Mouse (Mus musculus) intestine, embryonic 16.5 days (tissue): ENCODE measurements around the gene Ptpn14. TPM values are rescaled to one million over a fixed set of nuclear protein-coding genes. Genes with fewer than 3 reads are reported as not detected.

Source experiments
- ATAC-seq: fragments of 200-750 bp; cut with Nextera tagmentation; 2 replicates; pipeline ENCODE4 v1.8.0; 2017; ENCODE audit warnings: moderate TSS enrichment, moderate library complexity
- H3K27ac ChIP-seq: fragments of 300-500 bp; sonication (generic); 2 replicates; pipeline ENCODE4 v1.5.1; 2014; ENCODE audit warnings: mild to moderate bottlenecking, low read length
- H3K27me3 ChIP-seq: fragments of 300-500 bp; sonication (generic); replicated peaks from 2 replicates; pipeline ENCODE4 v1.6.1; 2014; ENCODE audit warnings: low read length, control low read depth, mixed read lengths; ENCODE audit not compliant: control insufficient read depth, insufficient read depth
- H3K36me3 ChIP-seq: fragments of 300-500 bp; sonication (generic); 2 replicates; pipeline ENCODE4 v1.6.1; 2014; ENCODE audit warnings: low read length, control low read depth; ENCODE audit not compliant: control insufficient read depth, insufficient read depth
- H3K4me1 ChIP-seq: fragments of 300-500 bp; sonication (generic); 2 replicates; pipeline ENCODE4 v1.6.1; 2014; ENCODE audit warnings: low read length, control low read depth, mixed read lengths; ENCODE audit not compliant: control insufficient read depth, insufficient read depth
- H3K4me2 ChIP-seq: fragments of 300-500 bp; sonication (generic); 2 replicates; pipeline ENCODE4 v1.6.1; 2014; ENCODE audit warnings: low read depth, low read length, control low read depth
- H3K4me3 ChIP-seq: fragments of 300-500 bp; sonication (generic); 2 replicates; pipeline ENCODE4 v1.5.1; 2014; ENCODE audit warnings: mild to moderate bottlenecking, low read length
- H3K9ac ChIP-seq: fragments of 300-500 bp; sonication (generic); 2 replicates; pipeline ENCODE4 v1.6.1; 2014; ENCODE audit warnings: low read depth, low read length
- H3K9me3 ChIP-seq: fragments of 300-500 bp; sonication (generic); 2 replicates; pipeline ENCODE4 v1.6.1; 2016; ENCODE audit warnings: low read length, control low read depth; ENCODE audit not compliant: control insufficient read depth
- WGBS: fragments of 180-500 bp; shearing (Covaris S2); extraction: QIAGEN DNeasy Blood & Tissue Kit; methylation state at CpG from one replicate; pipeline ENCODE4 v1.1.7; 2014; 5-methylcytosine and 5-hydroxymethylcytosine counted together
- polyA plus RNA-seq: library from polyadenylated mRNA; unstranded; fragments of >200 nt; fragmentation: Nextera tagmentation; extraction: Ambion mirVana; gene quantifications from 2 replicates; pipeline ENCODE4 v1.2.1, GENCODE M21; 2015

Ptpn14 gene
- polyA plus RNA-seq, 1 experiment from 2014 or later: 4.0 TPM

- H3K27me3 ChIP-seq: no peaks in the 10 kb centered on the region
- no peaks in the 10 kb centered on the region for H3K36me3 ChIP-seq
- H3K9me3 ChIP-seq: no peaks in the 10 kb centered on the region
- no peak overlapping the region for H3K4me2 ChIP-seq
- no peaks in the 10 kb centered on the region for H3K4me1 ChIP-seq
- no peak overlapping the region for H3K27ac ChIP-seq
- no peak overlapping the region for H3K4me3 ChIP-seq
- ATAC-seq: no peak
- WGBS: 85% methylated on average over 2 of the region's 2 CpGs
- no peak overlapping the region for H3K9ac ChIP-seq
Measured at GRCm38 (mm10) chr1:189694391-189694790, 33.7 kb upstream of the Ptpn14 start.

DNA sequence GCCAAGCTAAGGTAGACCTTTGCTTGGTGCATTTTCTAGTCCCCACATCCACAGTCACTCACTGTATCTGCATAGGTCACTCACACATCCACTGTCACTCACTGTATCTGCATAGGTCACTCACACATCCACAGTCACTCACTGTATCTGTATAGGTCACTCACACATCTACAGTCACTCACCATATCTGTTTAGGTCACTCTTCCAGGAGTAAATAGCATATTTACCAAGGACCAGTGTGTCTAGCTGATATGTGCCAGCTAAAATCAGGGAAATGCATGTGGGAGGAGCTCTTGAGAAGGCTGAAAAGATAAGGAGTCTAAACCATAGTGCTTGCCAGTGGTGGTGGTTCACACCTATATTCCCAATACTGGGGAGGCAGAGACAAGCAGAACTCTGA, 32.7 kb upstream of the Ptpn14 start:
- no peak overlapping the region for H3K4me2 ChIP-seq
- no peak for ATAC-seq
- no peak overlapping the region for H3K4me3 ChIP-seq
- H3K27ac ChIP-seq: no peak overlapping the region
- no peaks in the 10 kb centered on the region for H3K36me3 ChIP-seq
- H3K9ac ChIP-seq: no peak overlapping the region
- no peaks in the 10 kb centered on the region for H3K27me3 ChIP-seq
- no peaks in the 10 kb centered on the region for H3K9me3 ChIP-seq
- no peaks in the 10 kb centered on the region for H3K4me1 ChIP-seq

DNA sequence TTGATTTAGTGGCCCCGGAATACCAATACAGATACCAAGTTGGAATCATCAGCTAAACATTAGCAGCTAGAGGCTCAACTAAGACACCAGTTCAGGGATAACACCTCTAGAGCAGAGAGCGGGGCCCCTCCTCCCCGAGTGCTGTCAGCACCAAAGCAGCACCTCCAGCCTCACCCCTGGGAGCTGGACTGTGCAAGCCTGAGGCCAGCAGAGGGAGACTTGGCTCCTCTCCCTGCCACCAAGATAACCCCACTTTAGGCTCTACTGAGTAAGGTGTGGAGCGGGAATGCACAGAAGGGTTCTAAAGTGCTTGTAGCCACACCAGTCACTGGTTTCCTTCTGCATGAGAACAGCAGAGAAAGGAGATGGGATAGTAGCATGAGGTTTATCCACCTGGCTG, 29.7 kb upstream of the Ptpn14 start:
- 0 out of 2 replicates have a peak, but pooled peaks have one; percentile 43 for ATAC-seq
- Histone ChIP-seq H3K9ac (no peak overlapping the region), H3K4me2 (no peak overlapping the region), H3K4me3 (no peak overlapping the region), H3K9me3 (no peaks in the 10 kb centered on the region), H3K27ac (no peak overlapping the region), H3K36me3 (no peaks in the 10 kb centered on the region), H3K4me1 (no peaks in the 10 kb centered on the region), H3K27me3 (no peaks in the 10 kb centered on the region)
- 58% methylated on average over 4 of the region's 4 CpGs for WGBS

DNA sequence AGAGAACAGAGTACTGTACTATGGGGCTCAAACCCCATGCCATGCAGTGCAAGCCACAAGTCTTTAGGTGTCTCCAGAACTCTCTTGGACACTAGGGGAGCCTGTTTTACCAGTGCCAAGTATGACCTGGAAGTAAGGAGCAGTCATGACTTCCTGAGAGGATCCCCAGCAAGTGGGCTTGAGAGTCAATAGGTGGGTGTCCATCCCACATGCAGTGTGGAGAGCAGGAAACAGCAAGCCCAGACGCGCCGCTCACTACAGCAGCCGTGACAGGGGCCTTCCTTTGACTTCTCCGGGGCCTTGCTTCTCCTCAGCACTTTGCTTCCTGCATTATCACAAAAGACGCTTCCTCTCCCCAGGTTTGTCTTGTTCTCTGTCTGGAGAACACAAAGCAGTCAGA, 27.9 kb upstream of the Ptpn14 start:
- no peaks in the 10 kb centered on the region for H3K36me3 ChIP-seq
- no peak overlapping the region for H3K4me3 ChIP-seq
- no peak for ATAC-seq
- no peaks in the 10 kb centered on the region for H3K4me1 ChIP-seq
- no peak overlapping the region for H3K9ac ChIP-seq
- no peak overlapping the region for H3K4me2 ChIP-seq
- no peaks in the 10 kb centered on the region for H3K27me3 ChIP-seq
- H3K27ac ChIP-seq: no peak overlapping the region
- 86% methylated on average over 6 of the region's 6 CpGs for WGBS
- H3K9me3 ChIP-seq: no peaks in the 10 kb centered on the region

- Histone ChIP-seq H3K36me3 (no peaks in the 10 kb centered on the region), H3K4me1 (no peaks in the 10 kb centered on the region), H3K9me3 (no peaks in the 10 kb centered on the region), H3K27ac (no peak overlapping the region), H3K4me3 (no peak overlapping the region), H3K9ac (no peak overlapping the region), H3K27me3 (no peaks in the 10 kb centered on the region), H3K4me2 (no peak overlapping the region)
- peak; percentile 71; the same call in 1 of the 2 replicates for ATAC-seq
- 3% methylated on average over 6 of the region's 6 CpGs for WGBS
Measured at GRCm38 (mm10) chr1:189700990-189701389, 27.1 kb upstream of the Ptpn14 start.

GRCm38 (mm10) chr1:189703156-189703555, 24.9 kb upstream of the Ptpn14 start:
- 37% methylated on average over 7 of the region's 7 CpGs for WGBS
- Histone ChIP-seq H3K27me3 (no peaks in the 10 kb centered on the region), H3K4me1 (no peaks in the 10 kb centered on the region), H3K9ac (no peak overlapping the region), H3K9me3 (no peaks in the 10 kb centered on the region), H3K27ac (no peak overlapping the region), H3K36me3 (no peaks in the 10 kb centered on the region), H3K4me2 (no peak overlapping the region), H3K4me3 (no peak overlapping the region)
- ATAC-seq: 0 out of 2 replicates have a peak, but pooled peaks have one; percentile 35

DNA sequence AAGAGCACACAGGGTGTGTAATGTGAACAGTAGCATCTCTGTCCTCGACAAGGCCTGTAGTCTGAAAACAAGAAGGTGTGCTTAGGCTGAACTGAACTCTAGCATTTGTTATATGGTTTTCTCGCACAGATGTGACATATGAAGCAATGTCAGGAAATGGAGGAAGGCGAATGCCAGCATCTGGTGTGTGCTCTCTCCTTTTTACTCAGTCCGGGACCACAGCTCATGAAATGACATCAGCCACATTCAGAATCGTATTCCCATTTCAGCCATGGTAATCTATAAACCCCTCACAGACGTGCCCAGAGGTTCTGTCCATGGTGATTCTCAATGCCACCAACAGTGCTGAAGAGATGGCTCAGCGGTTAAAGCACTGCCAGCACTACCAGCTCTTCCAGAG, 24.5 kb upstream of the Ptpn14 start:
- 72% methylated on average over 7 of the region's 7 CpGs for WGBS
- Histone ChIP-seq H3K27me3 (no peaks in the 10 kb centered on the region), H3K4me2 (no peak overlapping the region), H3K4me3 (no peak overlapping the region), H3K27ac (no peak overlapping the region), H3K36me3 (no peaks in the 10 kb centered on the region), H3K4me1 (no peaks in the 10 kb centered on the region), H3K9me3 (no peaks in the 10 kb centered on the region), H3K9ac (no peak overlapping the region)
- no peak for ATAC-seq

DNA sequence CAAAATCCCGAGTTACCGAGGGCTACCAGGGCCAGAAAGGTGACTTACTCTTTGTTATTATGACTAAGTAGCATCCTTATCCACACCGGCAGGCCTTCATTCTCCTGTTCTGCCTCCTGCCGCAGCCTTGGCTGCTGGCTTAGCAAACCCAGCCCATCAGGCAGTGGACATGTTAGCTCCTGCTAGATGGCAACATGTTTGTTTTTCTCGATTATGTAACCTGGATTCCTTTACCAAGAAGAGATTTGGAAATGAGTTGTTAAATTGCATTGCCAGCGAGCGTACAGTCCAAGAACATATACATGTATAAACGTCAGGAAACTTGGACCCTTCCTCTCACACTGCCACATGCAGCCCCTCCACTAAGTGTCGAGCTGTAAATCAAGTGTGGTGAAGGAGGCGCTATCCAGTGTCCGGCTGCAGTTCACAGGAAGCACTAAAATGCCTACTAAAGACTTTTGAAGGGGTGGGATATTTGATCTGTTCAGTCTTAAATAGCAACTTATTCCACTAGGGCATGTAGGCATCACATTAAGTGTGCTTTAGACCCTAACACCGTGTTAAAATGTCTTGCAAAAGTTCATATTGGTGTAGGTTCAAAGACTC, 21.9 kb upstream of the Ptpn14 start:
- no peaks in the 10 kb centered on the region for H3K4me1 ChIP-seq
- no peak overlapping the region for H3K27ac ChIP-seq
- 61% methylated on average over 12 of the region's 12 CpGs for WGBS
- H3K9me3 ChIP-seq: no peaks in the 10 kb centered on the region
- no peaks in the 10 kb centered on the region for H3K27me3 ChIP-seq
- ATAC-seq: no peak
- no peaks in the 10 kb centered on the region for H3K36me3 ChIP-seq
- no peak overlapping the region for H3K4me3 ChIP-seq
- H3K9ac ChIP-seq: no peak overlapping the region
- H3K4me2 ChIP-seq: no peak overlapping the region

- H3K27me3 ChIP-seq: no peaks in the 10 kb centered on the region
- no peak overlapping the region for H3K27ac ChIP-seq
Measured at GRCm38 (mm10) chr1:189707014-189707413, 21.1 kb upstream of the Ptpn14 start.

GRCm38 (mm10) chr1:189707419-189707818, 20.6 kb upstream of the Ptpn14 start:
- peak; percentile 59 for ATAC-seq
- H3K4me1 ChIP-seq: no peaks in the 10 kb centered on the region
- H3K4me2 ChIP-seq: no peak overlapping the region
- 41% methylated on average over 5 of the region's 5 CpGs for WGBS
- no peak overlapping the region for H3K4me3 ChIP-seq
- H3K36me3 ChIP-seq: no peaks in the 10 kb centered on the region
- H3K9ac ChIP-seq: no peak overlapping the region
- H3K27ac ChIP-seq: no peak overlapping the region
- H3K9me3 ChIP-seq: no peaks in the 10 kb centered on the region
- H3K27me3 ChIP-seq: no peaks in the 10 kb centered on the region

More at GRCm38 (mm10) chr1:189707014-189707413, 21.1 kb upstream of the Ptpn14 start:
- Histone ChIP-seq H3K4me1 (no peaks in the 10 kb centered on the region), H3K4me3 (no peak overlapping the region), H3K9ac (no peak overlapping the region), H3K4me2 (no peak overlapping the region), H3K36me3 (no peaks in the 10 kb centered on the region), H3K9me3 (no peaks in the 10 kb centered on the region)
- ATAC-seq: no peak
